Mouse (Mus musculus) neural tube, embryonic 11.5 days (tissue): ENCODE measurements around the gene Slc16a12. TPM values are rescaled to one million over a fixed set of nuclear protein-coding genes. Genes with fewer than 3 reads are reported as not detected.

Source experiments
- ATAC-seq: fragments of 200-750 bp; cut with Nextera tagmentation; 2 replicates; pipeline ENCODE4 v1.8.0; 2017; ENCODE audit warnings: moderate number of reproducible peaks, mild to moderate bottlenecking, moderate TSS enrichment, moderate library complexity; ENCODE audit not compliant: insufficient read depth, low FRiP score, low TSS enrichment
- DNase-seq: peaks from one replicate; pipeline ENCODE4 v3.0.0-alpha.2; 2015; ENCODE audit warnings: low spot score
- H3K27ac ChIP-seq: fragments of 300-500 bp; sonication (generic); 2 replicates; pipeline ENCODE4 v1.5.1; 2014; ENCODE audit warnings: low read depth, mild to moderate bottlenecking, low read length
- H3K27me3 ChIP-seq: fragments of 300-500 bp; sonication (generic); 2 replicates; pipeline ENCODE4 v1.6.1; 2014; ENCODE audit warnings: mild to moderate bottlenecking, low read length, mixed read lengths; ENCODE audit not compliant: control insufficient read depth, insufficient read depth
- H3K36me3 ChIP-seq: fragments of 300-500 bp; sonication (generic); 2 replicates; pipeline ENCODE4 v1.6.1; 2014; ENCODE audit warnings: mild to moderate bottlenecking, low read length, moderate library complexity, mixed read lengths; ENCODE audit not compliant: control insufficient read depth, insufficient read depth
- H3K4me1 ChIP-seq: fragments of 300-500 bp; sonication (generic); 2 replicates; pipeline ENCODE4 v1.6.1; 2014; ENCODE audit warnings: low read length, mixed read lengths; ENCODE audit not compliant: control insufficient read depth, insufficient read depth
- H3K4me2 ChIP-seq: fragments of 300-500 bp; sonication (generic); 2 replicates; pipeline ENCODE4 v1.6.1; 2014; ENCODE audit warnings: low read depth, mild to moderate bottlenecking, moderate library complexity
- H3K4me3 ChIP-seq: fragments of 300-500 bp; sonication (generic); 2 replicates; pipeline ENCODE4 v1.5.1; 2014; ENCODE audit warnings: low read depth, low read length
- H3K9ac ChIP-seq: fragments of 300-500 bp; sonication (generic); 2 replicates; pipeline ENCODE4 v1.6.1; 2014; ENCODE audit warnings: mild to moderate bottlenecking, low read length
- H3K9me3 ChIP-seq: fragments of 300-500 bp; sonication (generic); 2 replicates; pipeline ENCODE4 v1.6.1; 2016; ENCODE audit warnings: low read length; ENCODE audit not compliant: control insufficient read depth
- WGBS: fragments of 180-500 bp; shearing (Covaris S2); extraction: QIAGEN DNeasy Blood & Tissue Kit; methylation state at CpG from one replicate; pipeline ENCODE4 v1.1.7; 2014; 5-methylcytosine and 5-hydroxymethylcytosine counted together
- microRNA-seq: library from miRNA; unstranded; fragments of <30 nt; microRNA quantifications from one replicate; pipeline ENCODE4, GENCODE M21; 2016
- polyA plus RNA-seq: library from polyadenylated mRNA; unstranded; fragments of >200 nt; fragmentation: Nextera tagmentation; extraction: Ambion mirVana; gene quantifications from 2 replicates; pipeline ENCODE4 v1.2.1, GENCODE M21; 2014

Gene Slc16a12
- polyA plus RNA-seq, 1 experiment from 2014 or later = 1.3 TPM

- Histone ChIP-seq H3K27me3 (no peaks in the 10 kb centered on the region), H3K4me3 (no peak overlapping the region), H3K4me1 (no peaks in the 10 kb centered on the region), H3K4me2 (no peak overlapping the region), H3K27ac (no peak overlapping the region), H3K9ac (no peak overlapping the region), H3K36me3 (no peaks in the 10 kb centered on the region), H3K9me3 (no peaks in the 10 kb centered on the region)
- ATAC-seq = no peak
- DNase-seq = no peak
- WGBS = 93% methylated on average over 5 of the region's 5 CpGs
Measured at GRCm38 (mm10) chr19:34620871-34621270, 126.2 kb downstream of the Slc16a12 start.

Small RNAs within 50 kb of the gene (microRNA-seq; reads per million reads assigned to microRNA genes)
- gene Gm27476 = not detected

Other genes with a start within 250 kb of the Slc16a12 start
- 26.5 and 27.5 TPM in 2 replicates for gene Lipa, start 219.8 kb downstream of the Slc16a12 start, polyA plus RNA-seq
- gene Ifit2, start 196.6 kb downstream of the Slc16a12 start, polyA plus RNA-seq = 4.3 and 4.8 TPM in 2 replicates
- 0.30 and 0.34 TPM in 2 replicates for gene Ifit3, start 163.8 kb downstream of the Slc16a12 start, polyA plus RNA-seq
- 0.11 and 0.22 TPM in 2 replicates for gene Ifit1bl1, start 145.3 kb downstream of the Slc16a12 start, polyA plus RNA-seq
- not detected in 2 replicates for gene Ifit3b, start 139.3 kb downstream of the Slc16a12 start, polyA plus RNA-seq
- 0.11 TPM in 1 of 2 replicates, not detected in the other for gene Ifit1bl2, start 106.5 kb downstream of the Slc16a12 start, polyA plus RNA-seq
- gene Ifit1, start 106.4 kb downstream of the Slc16a12 start, polyA plus RNA-seq = 0.11 TPM in 1 of 2 replicates, not detected in the other
- 8.9 and 9.4 TPM in 2 replicates for gene Pank1, start 132.2 kb upstream of the Slc16a12 start, polyA plus RNA-seq
- 57.0 and 58.4 TPM in 2 replicates for gene Kif20b, start 175.1 kb upstream of the Slc16a12 start, polyA plus RNA-seq